Mouse (Mus musculus) mesoderm, embryonic 11.5 days (tissue): ENCODE data around the gene Bach1.
"Not testable (repeated sequence)": the region's sequence is repeated elsewhere in the genome, so short reads cannot be mapped to it uniquely, and the experiment has no call there.

Source experiments
- DNase-seq: peaks from one replicate; pipeline ENCODE4 v3.0.0-alpha.2; 2012; ENCODE audit warnings: low read depth, low spot score

The Bach1 gene

GRCm38 (mm10) chr16:87680912-87681634 is 17.7 kb upstream of the Bach1 start:
- no peak for DNase-seq

- no peak for DNase-seq
Measured at GRCm38 (mm10) chr16:87681848-87682247, 16.9 kb upstream of the Bach1 start.

- no peak for DNase-seq
Measured at GRCm38 (mm10) chr16:87686458-87686857, 12.3 kb upstream of the Bach1 start.

DNA sequence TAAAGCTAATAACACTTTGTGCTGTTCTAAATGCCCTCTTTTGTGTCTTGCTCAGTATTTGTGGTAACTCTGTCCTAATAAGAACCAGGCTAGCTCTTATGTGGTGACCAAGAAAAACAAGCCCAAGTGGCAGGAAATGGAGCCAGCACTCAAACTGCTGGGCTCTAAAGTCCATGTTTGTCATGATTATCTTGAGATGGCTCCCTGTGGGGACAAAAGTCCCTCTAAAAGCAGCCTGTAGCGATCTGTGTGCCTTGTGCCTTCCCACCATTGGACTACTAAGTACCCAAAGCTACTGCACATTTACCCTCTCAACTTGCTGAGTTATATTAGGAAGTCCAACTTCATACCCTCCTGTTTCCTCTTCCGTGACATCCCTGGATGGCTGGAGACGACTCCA is 11.4 kb upstream of the Bach1 start:
- DNase-seq: no peak

DNA sequence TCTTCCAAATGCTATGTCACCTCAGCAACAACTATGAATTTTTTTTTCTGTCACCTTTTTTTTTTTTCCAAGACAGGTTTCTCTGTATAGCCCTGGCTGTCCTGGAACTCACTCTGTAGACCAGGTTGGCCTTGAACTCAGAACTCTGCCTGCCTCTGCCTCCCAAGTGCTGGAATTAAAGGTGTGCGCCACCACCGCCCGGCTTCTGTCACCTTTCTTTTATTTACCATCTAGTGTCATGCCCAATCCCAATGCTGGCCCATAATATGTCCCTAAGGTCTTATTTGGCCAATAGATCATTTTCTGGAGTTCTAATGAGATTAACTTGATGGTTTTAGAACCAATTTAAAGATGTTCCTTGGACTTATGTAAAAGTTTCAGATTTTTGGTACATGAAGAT is 10.4 kb upstream of the Bach1 start:
- not testable (repeated sequence) for DNase-seq

DNA sequence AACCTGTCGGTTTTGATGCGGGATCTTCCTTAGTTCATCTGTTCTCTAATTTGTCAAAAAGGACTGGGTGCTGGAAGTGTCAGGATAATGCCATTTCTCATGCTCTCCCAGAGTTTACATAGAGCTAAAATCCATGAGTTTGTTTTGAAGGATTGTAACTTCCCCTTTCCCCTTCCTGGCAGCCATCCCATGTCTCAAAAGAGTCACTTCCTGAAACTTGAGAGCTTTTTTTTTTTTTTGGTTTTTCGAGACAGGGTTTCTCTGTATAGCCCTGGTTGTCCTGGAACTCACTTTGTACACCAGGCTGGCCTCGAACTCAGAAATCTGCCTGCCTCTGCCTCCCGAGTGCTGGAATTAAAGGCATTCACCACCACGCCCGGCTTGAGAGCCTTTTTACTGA is 9.9 kb upstream of the Bach1 start:
- not testable (repeated sequence) for DNase-seq

GRCm38 (mm10) chr16:87689225-87689624 is 9.5 kb upstream of the Bach1 start:
- DNase-seq: no peak

GRCm38 (mm10) chr16:87690506-87690905 is 8.2 kb upstream of the Bach1 start:
- DNase-seq: no peak

- DNase-seq: no peak
Measured at GRCm38 (mm10) chr16:87691102-87691501, 7.6 kb upstream of the Bach1 start.

DNA sequence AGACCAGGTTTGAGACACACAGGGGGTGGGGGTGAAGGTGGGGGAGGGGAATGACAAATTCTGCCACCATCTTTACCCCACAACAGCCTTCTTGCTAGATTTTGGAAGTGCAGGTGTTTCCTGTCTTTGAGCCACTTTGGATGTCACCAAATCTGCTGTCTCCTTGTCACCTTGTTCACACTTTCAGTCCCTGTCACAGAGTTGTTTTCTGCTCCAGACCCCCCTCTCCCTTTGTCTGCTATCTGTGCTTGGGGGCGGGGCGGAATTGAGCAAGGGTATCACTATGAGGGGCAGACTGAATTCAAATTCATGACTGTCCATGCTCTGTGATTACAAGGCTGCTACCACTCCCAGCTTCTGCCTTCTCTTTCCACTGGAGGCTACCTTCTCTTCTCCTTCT is 6.2 kb upstream of the Bach1 start:
- no peak for DNase-seq

DNA sequence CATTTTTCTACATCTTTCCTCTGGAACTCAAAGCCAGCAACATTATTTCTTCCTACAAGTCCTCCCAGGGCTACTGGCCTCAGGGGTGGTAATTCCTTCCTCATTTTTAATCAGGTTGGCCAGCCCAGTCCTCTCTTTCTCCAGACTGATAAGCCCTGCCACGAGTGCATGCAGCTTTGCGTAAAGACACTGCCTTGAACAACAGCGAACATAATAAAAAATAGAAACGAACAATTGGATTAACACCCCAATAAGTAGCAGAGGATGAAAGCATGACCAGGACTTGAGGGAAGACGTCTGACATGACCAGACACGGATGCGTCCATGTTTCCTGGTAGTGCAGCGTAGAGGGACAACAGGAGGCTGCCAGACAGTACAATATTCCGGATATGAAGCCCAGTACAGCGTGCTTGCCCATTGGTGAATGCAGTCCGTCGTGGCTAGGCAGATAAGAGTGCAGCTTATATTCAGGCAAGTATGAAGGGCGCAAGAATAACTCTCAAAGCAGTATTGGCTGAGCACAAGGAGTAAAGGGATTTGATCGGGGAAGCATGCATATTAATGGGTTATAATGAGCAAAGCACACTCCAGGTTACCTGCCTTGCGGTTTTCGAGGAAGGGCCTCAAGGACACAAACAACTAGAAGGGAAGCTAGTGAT is 909 bp upstream of the Bach1 start:
- no peak for DNase-seq

- DNase-seq: peak; percentile 71
Measured at GRCm38 (mm10) chr16:87699306-87699692, 554 bp downstream of the Bach1 start.

GRCm38 (mm10) chr16:87699693-87700394 is 1.1 kb downstream of the Bach1 start:
- peak; percentile 87 for DNase-seq

GRCm38 (mm10) chr16:87700395-87700765 is 1.6 kb downstream of the Bach1 start:
- DNase-seq: no peak

DNA sequence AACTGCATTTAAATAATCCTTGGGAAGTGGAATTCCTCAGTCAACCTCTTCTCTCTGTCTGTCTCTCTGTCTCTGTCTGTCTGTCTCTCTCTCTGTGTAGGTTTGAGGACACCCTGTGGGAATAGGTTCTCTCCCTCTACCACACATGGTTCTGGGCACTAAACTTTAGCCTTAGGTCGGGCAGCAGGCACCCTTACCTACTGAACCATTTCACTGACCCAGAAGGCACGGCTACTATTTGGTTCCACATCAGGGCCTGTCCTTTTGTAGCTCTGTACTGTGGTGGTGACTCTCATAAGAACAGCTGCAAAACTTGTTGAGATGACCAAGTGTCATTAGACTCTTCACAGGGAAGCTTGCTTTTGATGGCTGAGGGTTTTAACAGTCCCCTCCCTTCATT is 3.1 kb downstream of the Bach1 start:
- DNase-seq: no peak

- no peak for DNase-seq
Measured at GRCm38 (mm10) chr16:87702881-87703280, 4.1 kb downstream of the Bach1 start.

DNA sequence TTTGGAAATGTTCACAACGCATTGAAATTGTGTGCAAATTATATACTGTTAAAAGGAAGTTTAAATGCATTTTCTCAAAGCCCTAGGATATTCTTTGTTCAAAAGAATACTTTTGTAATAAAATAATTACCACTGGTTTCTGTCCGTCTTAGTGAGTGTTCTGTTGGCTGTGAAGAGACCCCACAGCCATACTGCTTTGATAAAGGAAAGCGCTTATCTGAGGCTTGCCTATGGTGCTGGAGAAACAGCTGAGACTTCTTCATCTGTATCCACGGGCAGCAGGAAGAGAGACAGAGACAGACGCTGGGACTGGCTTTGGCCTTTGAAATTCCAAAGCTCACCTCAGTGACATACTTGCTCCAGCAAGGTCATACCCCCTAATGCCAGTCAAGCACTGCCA is 5.5 kb downstream of the Bach1 start:
- DNase-seq: no peak

DNA sequence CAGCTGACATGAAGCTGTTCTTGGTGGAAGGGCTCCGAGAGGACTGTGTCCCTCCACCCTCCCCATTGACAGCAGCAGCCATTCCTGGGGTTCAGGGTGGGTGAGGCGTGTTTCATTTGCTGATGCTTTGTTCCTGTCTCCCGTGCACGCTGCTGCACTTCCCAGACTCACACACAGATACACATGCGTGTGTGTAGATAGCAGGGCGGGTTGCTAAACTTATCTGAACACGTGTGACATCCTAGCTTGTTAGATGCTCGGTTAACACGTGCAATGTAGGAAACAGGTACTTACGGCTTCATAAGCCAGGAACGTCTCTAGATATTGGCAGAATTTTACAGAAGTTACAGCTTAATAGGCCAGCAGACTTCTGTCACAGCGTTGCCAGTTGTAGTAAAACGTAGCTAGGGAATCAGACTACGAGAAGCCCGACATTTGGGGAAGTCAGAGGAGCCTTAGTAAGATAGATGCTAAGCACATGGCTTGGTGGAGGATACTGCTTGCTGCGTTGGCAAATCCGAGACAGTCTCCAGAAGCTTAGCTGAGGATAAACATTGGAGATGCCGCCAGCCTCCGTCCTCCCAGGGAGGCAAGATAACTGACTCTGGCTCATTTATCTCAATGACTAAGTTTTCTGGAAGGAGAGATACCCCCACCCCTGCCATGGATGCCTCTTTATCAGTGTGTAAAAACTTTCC is 7.3 kb downstream of the Bach1 start:
- DNase-seq: no peak

DNA sequence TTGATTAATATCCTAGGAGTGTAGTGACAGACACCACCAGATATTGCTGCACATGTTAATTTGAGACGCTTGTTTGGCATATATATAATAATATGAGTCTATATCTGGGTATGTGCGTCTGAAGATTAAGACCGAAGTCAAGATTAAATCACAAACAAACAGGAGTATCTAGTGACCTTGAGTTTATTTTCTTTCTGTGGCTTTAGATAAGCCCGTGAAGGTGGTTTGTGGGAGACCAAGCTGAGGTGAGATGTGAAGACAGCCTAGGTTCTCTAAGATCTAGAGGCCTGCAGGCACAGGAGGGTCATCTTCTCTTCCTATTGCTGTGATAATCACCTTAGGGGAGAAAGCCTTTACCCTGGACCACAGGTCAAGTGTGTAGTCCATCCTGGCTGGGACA is 8.6 kb downstream of the Bach1 start:
- DNase-seq: no peak

DNA sequence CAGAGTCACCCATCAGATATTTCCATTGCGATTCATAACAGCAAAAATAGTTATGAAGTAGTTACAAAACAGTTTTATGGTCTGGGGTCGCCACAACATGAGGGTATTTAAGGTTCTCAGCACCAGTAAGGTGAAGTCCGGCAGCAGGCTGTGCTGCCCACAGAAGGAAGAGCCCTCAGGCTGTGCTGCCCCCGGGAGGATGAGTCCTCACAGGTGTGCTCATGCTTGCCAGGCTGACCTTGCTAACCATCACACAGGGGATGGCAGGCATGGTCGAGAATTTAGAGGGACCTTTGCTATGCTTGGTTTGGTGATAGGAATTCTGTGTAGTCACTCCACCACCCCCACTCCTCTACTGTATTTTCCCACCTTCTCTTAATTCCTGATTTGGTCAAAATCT is 9.8 kb downstream of the Bach1 start:
- DNase-seq: no peak

DNA sequence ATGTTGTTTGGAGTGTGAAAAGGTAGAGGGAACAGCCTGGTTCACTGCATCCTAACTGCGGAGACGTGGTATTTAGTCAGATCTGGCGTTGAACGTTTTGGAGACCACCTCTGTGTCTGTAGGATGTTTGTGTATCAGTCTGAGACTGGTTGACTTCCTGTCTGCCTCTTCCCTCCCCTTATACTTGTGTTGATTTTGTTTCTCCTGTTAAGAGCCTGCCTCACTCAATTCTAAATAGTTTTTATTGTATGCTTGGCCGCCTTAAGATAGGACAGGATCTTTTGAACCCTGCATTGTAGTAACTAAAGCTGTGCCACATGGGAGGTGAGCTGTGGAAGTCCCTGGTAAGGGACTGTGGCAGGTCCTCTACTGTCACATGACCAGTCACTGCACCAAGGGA is 10.4 kb downstream of the Bach1 start:
- DNase-seq: no peak

GRCm38 (mm10) chr16:87709971-87710370 is 11.2 kb downstream of the Bach1 start:
- DNase-seq: no peak
